Mouse (Mus musculus) megakaryocyte progenitor cell, adult 5-6 weeks (primary cell): ENCODE data around the gene Lrig2. TPM values are rescaled to one million over a fixed set of nuclear protein-coding genes. Genes with fewer than 3 reads are reported as not detected.

Experiments
- ATAC-seq: replicated peaks from 2 replicates; pipeline ENCODE4 v1.8.0; 2016; ENCODE audit warnings: mild to moderate bottlenecking, moderate TSS enrichment, inconsistent platforms; ENCODE audit not compliant: poor library complexity
- total RNA-seq, 2 experiments: library from RNA; stranded (forward) in 1 of 2; stranded (reverse) in 1 of 2; fragments of 157-497, 149-512 nt in 1 of 2; fragments of 200-1000 nt in 1 of 2; gene quantifications; 2 replicates each; pipeline versions ENCODE4 v1.2.3 to v1.2.4; 2015 to 2017

The Lrig2 gene
- total RNA-seq, 2 experiments from 2014 or later = 10.1 to 17.4 TPM

- ATAC-seq = no peak
Measured at GRCm38 (mm10) chr3:104512424-104512748, 668 bp upstream of the Lrig2 start.

GRCm38 (mm10) chr3:104510771-104511429 is 818 bp downstream of the Lrig2 start:
- no peak for ATAC-seq

GRCm38 (mm10) chr3:104501648-104502047 is 10.1 kb downstream of the Lrig2 start:
- ATAC-seq = peak; percentile 93

- no peak for ATAC-seq
Measured at GRCm38 (mm10) chr3:104500881-104501280, 10.8 kb downstream of the Lrig2 start.

- ATAC-seq = no peak
Measured at GRCm38 (mm10) chr3:104496176-104496575, 15.5 kb downstream of the Lrig2 start.

GRCm38 (mm10) chr3:104480946-104481719 is 30.6 kb downstream of the Lrig2 start:
- peak; percentile 91 for ATAC-seq

GRCm38 (mm10) chr3:104478056-104478455 is 33.7 kb downstream of the Lrig2 start:
- ATAC-seq = no peak

GRCm38 (mm10) chr3:104469421-104469820 is 42.3 kb downstream of the Lrig2 start:
- no peak for ATAC-seq

GRCm38 (mm10) chr3:104461226-104461625 is 50.5 kb downstream of the Lrig2 start:
- ATAC-seq = no peak

GRCm38 (mm10) chr3:104458588-104458987 is 53.1 kb downstream of the Lrig2 start:
- ATAC-seq = no peak

- no peak for ATAC-seq
Measured at GRCm38 (mm10) chr3:104455506-104456275, 56.0 kb downstream of the Lrig2 start.

- ATAC-seq = no peak
Measured at GRCm38 (mm10) chr3:104447240-104447639, 64.5 kb downstream of the Lrig2 start.

- no peak for ATAC-seq
Measured at GRCm38 (mm10) chr3:104446689-104447088, 65.0 kb downstream of the Lrig2 start.

- ATAC-seq = no peak
Measured at GRCm38 (mm10) chr3:104445576-104445975, 66.1 kb downstream of the Lrig2 start.

- no peak for ATAC-seq
Measured at GRCm38 (mm10) chr3:104444946-104445460, 66.7 kb downstream of the Lrig2 start.

GRCm38 (mm10) chr3:104444082-104444481 is 67.6 kb downstream of the Lrig2 start:
- ATAC-seq = no peak

GRCm38 (mm10) chr3:104442357-104442756 is 69.4 kb downstream of the Lrig2 start:
- ATAC-seq = no peak

GRCm38 (mm10) chr3:104441870-104442283 is 69.8 kb downstream of the Lrig2 start:
- peak; percentile 99 for ATAC-seq

- ATAC-seq = no peak
Measured at GRCm38 (mm10) chr3:104441435-104441834, 70.3 kb downstream of the Lrig2 start.

- ATAC-seq = no peak
Measured at GRCm38 (mm10) chr3:104438777-104439176, 72.9 kb downstream of the Lrig2 start.

- no peak for ATAC-seq
Measured at GRCm38 (mm10) chr3:104437576-104437975, 74.1 kb downstream of the Lrig2 start.
